Mouse (Mus musculus): ENCODE results near the gene Slc4a1. TPM values are rescaled to one million over a fixed set of nuclear protein-coding genes. Genes with fewer than 3 reads are reported as not detected.

Gene Slc4a1
- total and polyA plus RNA-seq, 2 experiments from 2014 or later, result 0.24 to 0.68 TPM

- no peaks in the 10 kb centered on the region for H3K4me1 ChIP-seq (ENCODE audit: insufficient read depth)
- ATAC-seq, result no peak
Observed at GRCm38 (mm10) chr11:102350981-102351523, 15.0 kb downstream of the Slc4a1 start.

GRCm38 (mm10) chr11:102350416-102350815 lies 15.6 kb downstream of the Slc4a1 start:
- Histone ChIP-seq H3K36me3 (ENCODE audit: insufficient read depth) (no peaks in the 10 kb centered on the region), H3K4me2 (ENCODE audit: low read depth) (no peak overlapping the region), H3K4me1 (ENCODE audit: insufficient read depth) (no peaks in the 10 kb centered on the region), H3K27ac (ENCODE audit: low read depth, low read length) (no peak overlapping the region), H3K9ac (no peak overlapping the region), H3K4me3 (ENCODE audit: low read depth, low read length) (no peak overlapping the region), H3K27me3 (ENCODE audit: insufficient read depth, low read length) (0 out of 2 replicates have a peak, but pooled peaks cover 4% of the 10 kb centered on the region), H3K9me3 (ENCODE audit: low read length) (no peaks in the 10 kb centered on the region)
- ATAC-seq, result no peak
- 88% methylated on average over 4 of the region's 4 CpGs for WGBS
- no peak for DNase-seq
- no peak for TF ChIP-seq CTCF (IDR thresholded peaks at IDR 0.05; ENCODE audit: low read depth)

More at GRCm38 (mm10) chr11:102350981-102351523, 15.0 kb downstream of the Slc4a1 start:
- Histone ChIP-seq H3K4me2 (ENCODE audit: low read depth) (no peak overlapping the region), H3K27ac (ENCODE audit: low read depth, low read length) (no peak overlapping the region), H3K4me3 (ENCODE audit: low read depth, low read length) (no peak overlapping the region), H3K9ac (no peak overlapping the region), H3K36me3 (ENCODE audit: insufficient read depth) (no peaks in the 10 kb centered on the region), H3K9me3 (ENCODE audit: low read length) (no peaks in the 10 kb centered on the region), H3K27me3 (ENCODE audit: insufficient read depth, low read length) (0 out of 2 replicates have a peak, but pooled peaks cover 4% of the 10 kb centered on the region)
- no peak for DNase-seq
- TF ChIP-seq CTCF (IDR thresholded peaks at IDR 0.05; ENCODE audit: low read depth), result no peak
- WGBS, result 87% methylated on average over 17 of the region's 17 CpGs

GRCm38 (mm10) chr11:102349189-102349954 lies 16.6 kb downstream of the Slc4a1 start:
- no peaks in the 10 kb centered on the region for H3K36me3 ChIP-seq (ENCODE audit: insufficient read depth)
- H3K4me2 ChIP-seq (ENCODE audit: low read depth), result no peak overlapping the region
- no peak overlapping the region for H3K4me3 ChIP-seq (ENCODE audit: low read depth, low read length)
- TF ChIP-seq CTCF (IDR thresholded peaks at IDR 0.05; ENCODE audit: low read depth), result no peak
- H3K9me3 ChIP-seq (ENCODE audit: low read length), result no peaks in the 10 kb centered on the region
- H3K27me3 ChIP-seq (ENCODE audit: insufficient read depth, low read length), result 0 out of 2 replicates have a peak, but pooled peaks cover 4% of the 10 kb centered on the region
- DNase-seq, result no peak
- H3K4me1 ChIP-seq (ENCODE audit: insufficient read depth), result no peaks in the 10 kb centered on the region
- ATAC-seq, result no peak
- H3K9ac ChIP-seq, result no peak overlapping the region
- no peak overlapping the region for H3K27ac ChIP-seq (ENCODE audit: low read depth, low read length)
- WGBS, result 94% methylated on average over 3 of the region's 3 CpGs

DNA sequence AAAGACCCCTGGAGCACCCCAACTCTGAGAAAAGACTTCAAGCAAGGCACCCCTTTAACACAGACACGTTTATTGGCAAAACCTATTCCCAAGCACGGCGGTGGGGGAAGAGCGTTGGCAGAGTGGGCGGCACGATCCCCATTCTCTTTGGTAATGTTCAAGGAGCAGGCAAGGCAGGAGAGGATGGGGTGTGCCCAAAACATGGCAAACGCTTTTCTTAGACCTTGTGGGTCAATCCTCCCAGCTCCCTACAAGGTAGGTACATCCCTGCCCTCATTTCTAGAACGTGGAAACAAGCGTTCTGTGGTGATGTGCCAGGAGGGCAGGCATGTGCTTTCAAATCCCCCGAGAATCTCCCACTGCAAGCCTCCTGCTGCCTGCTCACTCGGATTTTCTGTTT lies 17.2 kb downstream of the Slc4a1 start:
- no peaks in the 10 kb centered on the region for H3K9me3 ChIP-seq (ENCODE audit: low read length)
- H3K9ac ChIP-seq, result no peak overlapping the region
- WGBS, result 80% methylated on average over 11 of the region's 11 CpGs
- 0 out of 2 replicates have a peak, but pooled peaks cover 4% of the 10 kb centered on the region for H3K27me3 ChIP-seq (ENCODE audit: insufficient read depth, low read length)
- no peak overlapping the region for H3K4me2 ChIP-seq (ENCODE audit: low read depth)
- DNase-seq (no peak), ATAC-seq (no peak)
- H3K4me3 ChIP-seq (ENCODE audit: low read depth, low read length), result no peak overlapping the region
- H3K36me3 ChIP-seq (ENCODE audit: insufficient read depth), result no peaks in the 10 kb centered on the region
- H3K27ac ChIP-seq (ENCODE audit: low read depth, low read length), result no peak overlapping the region
- no peaks in the 10 kb centered on the region for H3K4me1 ChIP-seq (ENCODE audit: insufficient read depth)
- TF ChIP-seq CTCF (IDR thresholded peaks at IDR 0.05; ENCODE audit: low read depth), result no peak

- 0 out of 2 replicates have a peak, but pooled peaks cover under 1% of the 10 kb centered on the region for H3K27me3 ChIP-seq (ENCODE audit: insufficient read depth, low read length)
- H3K4me1 ChIP-seq (ENCODE audit: insufficient read depth), result no peaks in the 10 kb centered on the region
- no peak overlapping the region for H3K27ac ChIP-seq (ENCODE audit: low read depth, low read length)
- 96% methylated on average over 7 of the region's 7 CpGs for WGBS
- no peak for ATAC-seq
- no peak overlapping the region for H3K9ac ChIP-seq
- H3K36me3 ChIP-seq (ENCODE audit: insufficient read depth), result no peaks in the 10 kb centered on the region
- no peak overlapping the region for H3K4me2 ChIP-seq (ENCODE audit: low read depth)
- no peak for DNase-seq
- TF ChIP-seq CTCF (IDR thresholded peaks at IDR 0.05; ENCODE audit: low read depth), result no peak
- H3K4me3 ChIP-seq (ENCODE audit: low read depth, low read length), result no peak overlapping the region
- H3K9me3 ChIP-seq (ENCODE audit: low read length), result no peaks in the 10 kb centered on the region
Observed at GRCm38 (mm10) chr11:102348101-102348585, 17.9 kb downstream of the Slc4a1 start.

DNA sequence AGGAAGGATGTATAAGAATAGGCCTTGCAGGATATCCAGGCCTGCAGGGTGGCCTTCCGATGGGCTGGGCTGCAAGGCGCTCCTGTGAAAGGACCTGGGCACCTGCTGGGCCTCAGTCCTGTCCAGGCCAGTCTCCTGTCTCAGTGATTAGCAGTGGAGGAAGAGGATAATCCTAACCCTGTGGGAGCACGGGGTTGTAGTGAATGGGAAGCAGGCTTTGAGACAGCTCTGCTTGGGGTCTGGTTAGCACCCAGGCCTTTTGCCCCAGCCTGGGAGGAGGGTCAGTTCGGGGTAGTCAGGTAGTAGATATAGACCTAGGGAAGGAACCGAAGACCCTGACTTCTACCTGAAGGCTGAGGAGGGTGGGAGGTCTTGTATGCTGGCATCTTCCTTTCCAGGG lies 18.3 kb downstream of the Slc4a1 start:
- H3K4me2 ChIP-seq (ENCODE audit: low read depth), result no peak overlapping the region
- ATAC-seq, result no peak
- no peak for TF ChIP-seq CTCF (IDR thresholded peaks at IDR 0.05; ENCODE audit: low read depth)
- no peak overlapping the region for H3K4me3 ChIP-seq (ENCODE audit: low read depth, low read length)
- H3K4me1 ChIP-seq (ENCODE audit: insufficient read depth), result no peaks in the 10 kb centered on the region
- H3K36me3 ChIP-seq (ENCODE audit: insufficient read depth), result no peaks in the 10 kb centered on the region
- no peak overlapping the region for H3K27ac ChIP-seq (ENCODE audit: low read depth, low read length)
- no peaks in the 10 kb centered on the region for H3K27me3 ChIP-seq (ENCODE audit: insufficient read depth, low read length)
- H3K9me3 ChIP-seq (ENCODE audit: low read length), result no peaks in the 10 kb centered on the region
- no peak overlapping the region for H3K9ac ChIP-seq
- DNase-seq, result no peak
- WGBS, result 57% methylated on average over 5 of the region's 5 CpGs

DNA sequence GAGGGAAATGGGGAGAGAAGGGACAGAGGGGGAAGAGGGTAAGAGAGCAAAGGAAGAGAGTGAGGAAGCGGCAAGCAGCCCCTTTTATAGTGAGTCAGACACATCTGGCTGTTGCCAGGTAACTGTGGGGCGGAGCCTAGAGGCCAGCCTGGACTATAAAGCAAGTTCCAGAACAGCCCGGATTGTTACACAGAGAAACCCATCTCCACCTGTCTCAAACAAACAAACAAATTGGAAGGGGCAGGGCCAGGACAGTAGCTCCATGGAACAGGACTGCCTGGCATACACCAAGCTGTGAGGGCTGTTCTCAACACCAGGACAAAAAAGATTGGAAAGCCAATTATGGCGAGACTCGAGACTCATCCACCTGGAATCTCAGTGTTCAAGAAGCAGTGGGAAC lies 19.1 kb downstream of the Slc4a1 start:
- no peak overlapping the region for H3K4me2 ChIP-seq (ENCODE audit: low read depth)
- TF ChIP-seq CTCF (IDR thresholded peaks at IDR 0.05; ENCODE audit: low read depth), result no peak
- no peaks in the 10 kb centered on the region for H3K4me1 ChIP-seq (ENCODE audit: insufficient read depth)
- WGBS, result 65% methylated on average over 5 of the region's 5 CpGs
- no peak overlapping the region for H3K9ac ChIP-seq
- ATAC-seq (no peak), DNase-seq (no peak)
- no peaks in the 10 kb centered on the region for H3K36me3 ChIP-seq (ENCODE audit: insufficient read depth)
- no peak overlapping the region for H3K4me3 ChIP-seq (ENCODE audit: low read depth, low read length)
- H3K9me3 ChIP-seq (ENCODE audit: low read length), result no peaks in the 10 kb centered on the region
- no peak overlapping the region for H3K27ac ChIP-seq (ENCODE audit: low read depth, low read length)
- no peaks in the 10 kb centered on the region for H3K27me3 ChIP-seq (ENCODE audit: insufficient read depth, low read length)

Measured in forebrain, postnatal 0 days (tissue).